Comparison of ENCODE assay signal across 8 mouse cellular contexts in genomic region chr14:57537261-57538015, GRCm38 (mm10). TPM values are rescaled to one million over a fixed set of nuclear protein-coding genes. Genes with fewer than 3 reads are reported as not detected.
DNase-seq lines count a peak whose midpoint lies in the region; ATAC-seq lines count a peak whose summit lies in the region.

No protein-coding gene starts in this region.

- H3K36me3 ChIP-seq in heart, embryonic 16.5 days (ENCODE audit: control insufficient read depth, insufficient read depth): no peaks in the 10 kb centered on the region

- H3K4me1 ChIP-seq in brown adipose tissue, adult 24 weeks (ENCODE audit: control insufficient read depth, insufficient read depth, insufficient read length, low read length): peaks cover 17% of the 10 kb centered on the region
- H3K4me1 ChIP-seq in heart, embryonic 16.5 days (ENCODE audit: control insufficient read depth, insufficient read depth, low read length): peaks cover 41% of the 10 kb centered on the region

- peak; percentile 52 for ATAC-seq in heart, embryonic 16.5 days (replicated peaks; ENCODE audit: extremely low read depth, insufficient read depth, low FRiP score)

- peak overlapping the region; percentile 49 for H3K4me2 ChIP-seq in heart, embryonic 16.5 days (ENCODE audit: low read depth, low read length)

- peak; percentile 27 to 28 for DNase-seq in kidney, postnatal 4 days
- DNase-seq in kidney, postnatal 36 days: no peak
- DNase-seq in lung, postnatal 4 days: peak; percentile 47 to 64
- DNase-seq in frontal cortex, postnatal 14 days (ENCODE audit: low spot score in 2 of 2): no peak
- DNase-seq in left cerebral cortex, postnatal 14 days (ENCODE audit: low spot score in 2 of 2): no peak
- no peak for DNase-seq in kidney, adult 18-20 months

- H3K4me3 ChIP-seq in brown adipose tissue, adult 24 weeks (ENCODE audit: insufficient read depth, low read depth, low read length): no peak overlapping the region
- no peak overlapping the region; the same call in 1 of the 2 replicates for H3K4me3 ChIP-seq in heart, embryonic 16.5 days (ENCODE audit: low read length)

- 13% methylated on average over 16 of the region's 16 CpGs for WGBS in heart, embryonic 16.5 days

- H3K27me3 ChIP-seq in heart, embryonic 16.5 days (ENCODE audit: control insufficient read depth, insufficient read depth, low read length): no peaks in the 10 kb centered on the region

- peak overlapping the region; percentile 54 for H3K9ac ChIP-seq in heart, embryonic 16.5 days (ENCODE audit: low read length)

- no peaks in the 10 kb centered on the region for H3K9me3 ChIP-seq in heart, embryonic 16.5 days (replicated peaks; ENCODE audit: control insufficient read depth, low read length)

- H3K27ac ChIP-seq in brown adipose tissue, adult 24 weeks (replicated peaks; ENCODE audit: low read depth, low read length): 0 out of 2 replicates have a peak overlapping the region, but pooled peaks have one; percentile 19
- peak overlapping the region; percentile 85 for H3K27ac ChIP-seq in heart, embryonic 16.5 days (ENCODE audit: low read length)

- intact Hi-C loops in left cerebral cortex, postnatal 14 days (cut with DNase I): no loop called here

RNA-seq across cellular contexts. Expression of gene Il17d, which starts 12.9 kb away (rescaled TPM):
- 1.1 and 1.5 TPM in 2 replicates for polyA plus RNA-seq in brown adipose tissue, adult 24 weeks (2012; ENCODE audit: insufficient read depth, insufficient read length, missing spikeins)
- 2.0 and 2.7 TPM in 2 replicates for polyA plus RNA-seq in heart, embryonic 16.5 days (2015; fragmentation: Nextera tagmentation; extraction: Ambion mirVana)
- total RNA-seq in left cerebral cortex, postnatal 14 days (2021): 10 to 100 TPM; 13.3 to 14.0 TPM

RNA-seq across cellular contexts. Expression of gene Eef1akmt1, which starts 34.0 kb away (rescaled TPM):
- polyA plus RNA-seq in brown adipose tissue, adult 24 weeks (2012; ENCODE audit: insufficient read depth, insufficient read length, missing spikeins): 44.9 and 48.9 TPM in 2 replicates
- 73.2 and 75.7 TPM in 2 replicates for polyA plus RNA-seq in heart, embryonic 16.5 days (2015; fragmentation: Nextera tagmentation; extraction: Ambion mirVana)
- total RNA-seq in left cerebral cortex, postnatal 14 days (2021): 10 to 100 TPM; 37.7 to 41.2 TPM

Comparison
In these comparisons a context has a peak if more than half of its experiments do, and no peak if none do; other contexts are left out.
1. DNase-seq: peak in kidney, postnatal 4 days (2 of 2) and lung, postnatal 4 days (2 of 2); none in kidney, postnatal 36 days (0 of 2), frontal cortex, postnatal 14 days (0 of 2), left cerebral cortex, postnatal 14 days (0 of 2) and kidney, adult 18-20 months (single experiment).